Mouse (Mus musculus) heart, embryonic 14.5 days (tissue): ENCODE results near the gene Fam216a. TPM values are rescaled to one million over a fixed set of nuclear protein-coding genes. Genes with fewer than 3 reads are reported as not detected.

Source experiments
- ATAC-seq: fragments of 200-750 bp; cut with Nextera tagmentation; 2 replicates; pipeline ENCODE4 v1.8.0; 2017; ENCODE audit warnings: low read depth, moderate TSS enrichment; ENCODE audit not compliant: insufficient number of reproducible peaks, insufficient read depth, low FRiP score
- H3K27ac ChIP-seq, 2 experiments: fragments of 200-500 bp in 1 of 2; fragments of 300-500 bp in 1 of 2; sonication (generic) in 1 of 2; replicated peaks in 1 of 2; 2 replicates each; pipeline ENCODE4 v1.5.1; 2012 to 2014; ENCODE audit warnings: low read depth in 2 of 2, low read length in 2 of 2, control low read depth in 1 of 2, mild to moderate bottlenecking in 1 of 2, mixed read lengths in 1 of 2; ENCODE audit not compliant: control insufficient read depth in 1 of 2, insufficient read depth in 1 of 2
- H3K27me3 ChIP-seq: fragments of 300-500 bp; sonication (generic); 2 replicates; pipeline ENCODE4 v1.6.1; 2014; ENCODE audit warnings: mild to moderate bottlenecking, low read length, control low read depth; ENCODE audit not compliant: control insufficient read depth, insufficient read depth
- H3K36me3 ChIP-seq: fragments of 300-500 bp; sonication (generic); 2 replicates; pipeline ENCODE4 v1.6.1; 2014; ENCODE audit warnings: mild to moderate bottlenecking, control low read depth, low read length, mixed read lengths; ENCODE audit not compliant: control insufficient read depth, insufficient read depth
- H3K4me1 ChIP-seq, 2 experiments: fragments of 200-500 bp in 1 of 2; fragments of 300-500 bp in 1 of 2; sonication (generic) in 1 of 2; 2 replicates each; pipeline ENCODE4 v1.6.1; 2012 to 2014; ENCODE audit warnings: low read length in 2 of 2, control low read depth in 1 of 2, mixed read lengths in 1 of 2; ENCODE audit not compliant: control insufficient read depth in 2 of 2, insufficient read depth in 2 of 2
- H3K4me2 ChIP-seq: fragments of 300-500 bp; sonication (generic); 2 replicates; pipeline ENCODE4 v1.6.1; 2014; ENCODE audit warnings: mild to moderate bottlenecking, low read length
- H3K4me3 ChIP-seq, 2 experiments: fragments of 200-500 bp in 1 of 2; fragments of 300-500 bp in 1 of 2; sonication (generic) in 1 of 2; 2 replicates each; pipeline ENCODE4 v1.5.1; 2012 to 2014; ENCODE audit warnings: low read length in 2 of 2, mild to moderate bottlenecking in 2 of 2, control low read depth in 1 of 2, low read depth in 1 of 2, moderate library complexity in 1 of 2; ENCODE audit not compliant: control insufficient read depth in 1 of 2, insufficient read depth in 1 of 2
- H3K9ac ChIP-seq: fragments of 300-500 bp; sonication (generic); 2 replicates; pipeline ENCODE4 v1.6.1; 2014; ENCODE audit warnings: mild to moderate bottlenecking, low read length
- H3K9me3 ChIP-seq: fragments of 300-500 bp; sonication (generic); 2 replicates; pipeline ENCODE4 v1.6.1; 2016; ENCODE audit warnings: low read length, control low read depth; ENCODE audit not compliant: control insufficient read depth
- WGBS: fragments of 180-500 bp; shearing (Covaris S2); extraction: QIAGEN DNeasy Blood & Tissue Kit; methylation state at CpG from one replicate; pipeline ENCODE4 v1.1.7; 2014; 5-methylcytosine and 5-hydroxymethylcytosine counted together
- polyA plus RNA-seq: library from polyadenylated mRNA; unstranded; fragments of >200 nt; fragmentation: Nextera tagmentation; extraction: Ambion mirVana; gene quantifications from 2 replicates; pipeline ENCODE4 v1.2.1, GENCODE M21; 2014

Gene Fam216a
- polyA plus RNA-seq, 1 experiment from 2014 or later, result 64.5 TPM

DNA sequence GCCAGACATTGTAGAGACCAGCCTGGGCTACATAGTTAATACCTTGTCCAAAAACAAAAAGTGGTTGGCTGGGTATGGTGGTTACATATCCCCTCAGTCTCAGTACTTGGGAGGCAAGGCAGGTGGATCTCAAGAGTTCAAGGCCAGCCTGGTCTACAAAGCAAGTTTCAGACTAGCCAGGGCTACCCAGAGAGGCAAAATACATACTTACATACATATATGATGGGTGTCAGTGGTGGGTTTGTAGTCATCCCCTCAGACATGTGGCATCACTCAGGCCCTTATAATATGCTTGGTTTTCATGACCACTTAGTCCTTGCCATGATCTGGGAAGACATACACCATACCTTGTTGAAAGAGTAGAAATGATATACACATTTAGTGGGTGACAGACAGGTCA lies 18.5 kb upstream of the Fam216a start:
- Histone ChIP-seq H3K4me3 (no peak overlapping the region), H3K9ac (no peak overlapping the region), H3K9me3 (no peaks in the 10 kb centered on the region), H3K4me2 (no peak overlapping the region), H3K27me3 (no peaks in the 10 kb centered on the region), H3K36me3 (0 out of 2 replicates have a peak, but pooled peaks cover 2% of the 10 kb centered on the region), H3K27ac (no peak overlapping the region), H3K4me1 (peaks cover 2 to 11% of the 10 kb centered on the region in 2 experiments; a peak in 3 of 4 replicates)
- ATAC-seq, result no peak

DNA sequence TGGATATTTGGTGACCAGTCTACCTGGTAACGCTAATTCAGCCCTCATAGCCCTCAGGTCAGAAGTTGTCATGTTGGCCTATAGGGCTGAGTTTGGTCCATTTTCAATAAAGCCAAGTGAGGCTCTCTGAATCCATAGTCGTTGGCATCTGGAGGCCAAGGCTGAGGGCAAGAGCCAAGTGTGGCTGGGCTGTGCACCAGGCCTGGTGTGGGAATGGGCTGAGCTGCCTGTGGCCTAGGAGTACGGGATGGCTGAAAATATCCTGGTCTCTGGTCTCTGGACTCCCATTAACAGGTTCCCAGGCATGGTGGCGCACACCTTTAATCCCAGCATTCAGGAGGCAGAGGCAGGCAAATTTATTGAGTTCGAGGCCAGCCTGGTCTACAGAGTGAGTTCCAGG lies 17.8 kb upstream of the Fam216a start:
- Histone ChIP-seq H3K27ac (no peak overlapping the region), H3K4me1 (peaks cover 2 to 11% of the 10 kb centered on the region in 2 experiments; a peak in 3 of 4 replicates)

DNA sequence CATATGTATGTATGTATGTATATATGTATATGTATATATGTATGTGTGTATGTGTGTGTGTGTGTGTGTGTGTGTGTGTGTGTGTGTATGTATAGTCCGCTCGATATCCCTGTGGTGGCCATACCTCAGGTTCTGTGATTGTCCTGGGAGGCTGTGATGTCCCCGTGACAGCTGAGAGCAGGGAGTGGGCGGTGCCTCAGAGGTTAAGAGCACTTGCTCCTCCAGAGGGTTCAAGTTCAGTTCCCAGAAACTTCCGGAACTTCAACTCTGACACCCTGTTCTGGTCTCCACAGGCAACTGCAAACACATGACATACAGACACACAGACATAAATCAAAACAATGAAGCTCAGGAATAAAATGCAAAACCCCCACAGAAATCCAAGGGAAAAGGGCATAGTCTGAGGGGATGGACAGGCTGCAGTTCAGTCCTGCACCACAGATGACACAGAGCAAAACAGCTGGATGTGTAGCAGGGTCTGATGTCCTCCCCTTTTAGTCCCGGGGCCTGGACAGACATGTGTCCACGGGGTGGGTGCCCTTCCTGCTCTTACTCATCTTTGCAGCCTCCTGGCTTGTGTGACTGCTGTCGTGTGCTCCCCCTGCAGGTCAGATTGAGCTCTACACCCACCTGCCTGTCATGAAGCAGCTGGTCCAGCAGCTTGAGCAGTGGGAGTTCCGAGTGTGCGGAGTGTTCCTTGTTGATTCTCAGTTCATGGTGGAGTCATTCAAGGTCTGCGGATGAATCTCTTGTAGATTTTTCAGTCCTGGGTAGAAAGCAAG lies 7.4 kb upstream of the Fam216a start:
- Histone ChIP-seq H3K27ac (no peak overlapping the region), H3K9me3 (no peaks in the 10 kb centered on the region), H3K4me3 (no peak overlapping the region), H3K27me3 (no peaks in the 10 kb centered on the region), H3K4me1 (no peaks in the 10 kb centered on the region), H3K36me3 (peaks cover 55% of the 10 kb centered on the region), H3K4me2 (no peak overlapping the region), H3K9ac (no peak overlapping the region)
- 56% methylated on average over 11 of the region's 11 CpGs for WGBS
- no peak for ATAC-seq

More for the DNA sequence above, 17.8 kb upstream of the Fam216a start:
- no peak for ATAC-seq
- Histone ChIP-seq H3K9me3 (no peaks in the 10 kb centered on the region), H3K36me3 (0 out of 2 replicates have a peak, but pooled peaks cover 2% of the 10 kb centered on the region), H3K9ac (no peak overlapping the region), H3K4me2 (no peak overlapping the region), H3K4me3 (no peak overlapping the region), H3K27me3 (no peaks in the 10 kb centered on the region)
- WGBS, result 86% methylated on average over 5 of the region's 5 CpGs

DNA sequence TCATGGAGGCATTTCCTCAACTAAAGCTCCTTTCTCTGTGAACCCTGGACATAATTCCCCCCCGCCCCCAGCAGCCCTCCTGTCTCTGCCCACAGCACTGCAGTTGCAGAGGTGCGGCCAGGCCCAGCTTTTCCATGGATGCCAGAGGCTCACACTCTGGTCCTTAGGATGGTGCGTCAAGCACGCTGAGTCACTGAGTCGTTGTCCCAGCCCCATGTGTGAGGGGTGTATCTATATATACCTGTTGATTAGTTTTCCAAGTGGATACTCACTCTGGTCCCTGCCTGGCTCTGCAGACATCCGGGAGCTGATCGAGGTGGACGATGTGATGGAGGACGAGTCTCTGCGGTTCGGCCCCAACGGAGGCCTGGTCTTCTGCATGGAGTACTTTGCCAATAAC lies 6.0 kb upstream of the Fam216a start:
- Histone ChIP-seq H3K36me3 (peaks cover 63% of the 10 kb centered on the region), H3K4me3 (no peak overlapping the region), H3K4me1 (peaks cover 0 to 7% of the 10 kb centered on the region in 2 experiments; a peak in 1 of 4 replicates), H3K4me2 (no peak overlapping the region), H3K27ac (no peak overlapping the region), H3K9me3 (no peaks in the 10 kb centered on the region), H3K27me3 (no peaks in the 10 kb centered on the region), H3K9ac (no peak overlapping the region)
- WGBS, result 90% methylated on average over 12 of the region's 12 CpGs
- no peak for ATAC-seq

DNA sequence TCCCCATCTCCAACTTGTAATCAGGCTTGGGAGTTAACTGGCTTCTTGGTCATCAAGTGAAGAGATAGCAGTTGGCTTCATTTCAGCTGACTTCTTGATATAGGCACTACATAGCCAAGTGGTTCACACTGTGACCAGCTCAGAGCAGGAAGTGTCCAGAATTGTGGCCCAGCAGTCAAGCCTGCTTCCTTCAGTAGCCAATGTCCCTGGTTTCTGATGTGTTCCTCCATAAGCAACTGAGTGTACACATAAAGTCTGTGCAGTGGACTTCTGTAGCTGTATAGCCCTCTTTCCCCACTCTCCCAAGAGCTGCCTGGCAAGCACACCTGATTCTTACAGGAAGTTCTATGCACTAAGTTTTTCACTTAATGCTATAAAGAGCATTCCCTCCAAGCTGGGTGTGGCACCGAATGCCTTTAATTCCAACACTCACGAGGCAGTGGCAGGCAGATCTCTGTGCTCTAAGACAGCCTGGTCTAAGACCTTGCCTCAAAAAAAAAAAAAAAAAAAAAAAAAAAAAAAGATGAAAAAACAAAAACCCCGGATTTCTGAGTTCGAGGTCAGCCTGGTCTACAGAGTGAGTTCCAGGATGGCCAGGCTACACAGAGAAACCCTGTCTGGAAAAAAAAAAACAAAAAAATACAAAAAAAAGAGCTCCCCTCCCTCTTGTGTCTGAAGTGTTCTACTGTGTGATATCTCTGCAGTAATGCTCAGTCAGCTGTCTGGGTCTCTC lies 5.1 kb upstream of the Fam216a start:
- Histone ChIP-seq H3K9ac (no peak overlapping the region), H3K4me3 (no peak overlapping the region), H3K4me1 (peaks cover 2 to 11% of the 10 kb centered on the region in 2 experiments; a peak in 3 of 4 replicates), H3K9me3 (no peaks in the 10 kb centered on the region), H3K4me2 (no peak overlapping the region), H3K27ac (no peak overlapping the region), H3K36me3 (peaks cover 56% of the 10 kb centered on the region), H3K27me3 (no peaks in the 10 kb centered on the region)
- no peak for ATAC-seq
- WGBS, result 89% methylated on average over 4 of the region's 4 CpGs

DNA sequence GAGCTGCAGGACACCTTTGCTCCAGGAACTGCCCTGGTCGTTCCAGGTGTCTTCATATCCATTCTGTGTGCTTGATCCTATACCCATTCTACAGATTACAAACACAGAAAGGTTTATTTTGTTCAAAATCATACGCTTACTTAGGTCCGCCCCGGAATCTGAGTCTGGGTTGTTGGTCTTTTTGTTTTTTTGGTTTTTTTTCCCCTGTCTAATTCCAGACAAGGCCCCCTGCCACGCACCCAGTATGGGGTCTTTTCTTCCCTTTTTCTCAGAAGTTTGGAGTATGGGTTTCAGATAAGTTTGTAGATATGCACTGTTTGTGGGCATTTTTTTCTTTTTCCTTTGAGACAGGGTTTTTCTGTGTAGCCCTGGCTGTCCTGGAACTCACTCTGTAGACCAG lies 714 bp upstream of the Fam216a start:
- H3K4me2 ChIP-seq, result peak overlapping the region; percentile 92
- H3K27me3 ChIP-seq, result no peaks in the 10 kb centered on the region
- WGBS, result 6% methylated on average over 5 of the region's 5 CpGs
- H3K9ac ChIP-seq, result peak overlapping the region; percentile 90
- peak overlapping the region; percentile 83 to 96 for H3K27ac ChIP-seq
- no peak for ATAC-seq
- H3K9me3 ChIP-seq, result no peaks in the 10 kb centered on the region
- peaks cover 48% of the 10 kb centered on the region for H3K36me3 ChIP-seq
- peak overlapping the region; percentile 81 to 93 for H3K4me3 ChIP-seq
- peaks cover 2 to 16% of the 10 kb centered on the region in 2 experiments; a peak in 3 of 4 replicates for H3K4me1 ChIP-seq

DNA sequence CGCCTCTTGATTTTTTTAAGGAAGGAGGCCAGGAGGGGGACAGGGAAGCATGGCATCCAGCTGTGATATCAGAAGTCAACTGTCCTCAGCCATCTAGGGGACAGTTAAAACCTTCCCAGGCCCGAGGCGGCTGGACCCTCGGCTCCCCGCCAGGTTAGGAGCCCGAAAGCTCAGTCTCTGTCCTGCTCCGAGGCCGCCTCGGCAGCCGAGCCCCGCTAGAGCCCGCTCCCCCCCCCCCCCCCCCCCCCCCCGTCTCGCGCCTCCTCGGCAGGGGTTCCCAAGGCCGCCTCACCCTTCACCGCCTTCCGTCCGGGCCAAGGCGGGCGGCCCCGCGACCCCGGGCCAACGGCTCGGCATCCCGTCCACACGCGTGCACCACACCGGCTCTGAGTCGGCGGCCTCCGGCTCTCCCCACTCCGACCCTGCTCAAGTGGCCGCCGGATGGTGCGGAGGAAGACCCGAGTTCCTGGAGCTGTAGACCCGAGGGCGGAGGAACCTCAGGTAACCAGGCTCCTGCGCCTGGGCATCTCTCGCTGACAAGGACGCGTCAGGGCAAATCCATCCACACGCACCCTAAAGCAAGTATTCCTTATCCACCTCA lies 473 bp downstream of the Fam216a start, which contains the start of gene Gpn3:
Gpn3 (plus strand) TSS at position 286 of the 601 bp plus-strand sequence.
- H3K27ac ChIP-seq, result peak within 1 kb of the TSS; percentile 89 to 96
- WGBS, result 1% methylated on average over 31 of the region's 46 CpGs
- peak; percentile 70 for ATAC-seq
- H3K9me3 ChIP-seq, result no peaks in the 10 kb centered on the region
- H3K27me3 ChIP-seq, result no peaks in the 10 kb centered on the region
- H3K9ac ChIP-seq, result peak within 1 kb of the TSS; percentile 90
- H3K4me1 ChIP-seq, result peaks cover 2 to 16% of the 10 kb centered on the region in 2 experiments; a peak in 3 of 4 replicates
- H3K4me2 ChIP-seq, result peak within 1 kb of the TSS; percentile 92
- H3K4me3 ChIP-seq, result peak within 1 kb of the TSS; percentile 81 to 93
- peaks cover 58% of the 10 kb centered on the region for H3K36me3 ChIP-seq
